Mouse (Mus musculus) stomach, embryonic 14.5 days (tissue): Measurements from ENCODE around the gene Tmtc4. TPM values are rescaled to one million over a fixed set of nuclear protein-coding genes. Genes with fewer than 3 reads are reported as not detected.

Experiments used
- ATAC-seq: fragments of 200-750 bp; cut with Nextera tagmentation; 2 replicates; pipeline ENCODE4 v1.8.0; 2017; ENCODE audit warnings: low read depth, moderate TSS enrichment; ENCODE audit not compliant: insufficient number of reproducible peaks, insufficient read depth, low FRiP score
- H3K27ac ChIP-seq: fragments of 300-500 bp; sonication (generic); 2 replicates; pipeline ENCODE4 v1.5.1; 2014; ENCODE audit warnings: mild to moderate bottlenecking, low read length, moderate library complexity, mixed read lengths
- H3K27me3 ChIP-seq: fragments of 300-500 bp; sonication (generic); 2 replicates; pipeline ENCODE4 v1.6.1; 2014; ENCODE audit warnings: low read length, control low read depth, mixed read lengths; ENCODE audit not compliant: control insufficient read depth, insufficient read depth
- H3K36me3 ChIP-seq: fragments of 300-500 bp; sonication (generic); 2 replicates; pipeline ENCODE4 v1.6.1; 2014; ENCODE audit warnings: mild to moderate bottlenecking, control low read depth, low read length, moderate library complexity, mixed read lengths; ENCODE audit not compliant: control insufficient read depth, insufficient read depth
- H3K4me1 ChIP-seq: fragments of 300-500 bp; sonication (generic); 2 replicates; pipeline ENCODE4 v1.6.1; 2014; ENCODE audit warnings: low read length, control low read depth, mixed read lengths; ENCODE audit not compliant: control insufficient read depth, insufficient read depth
- H3K4me2 ChIP-seq: fragments of 300-500 bp; sonication (generic); replicated peaks from 2 replicates; pipeline ENCODE4 v1.6.1; 2014; ENCODE audit warnings: low read depth, low read length, control low read depth
- H3K4me3 ChIP-seq: fragments of 300-500 bp; sonication (generic); 2 replicates; pipeline ENCODE4 v1.5.1; 2014; ENCODE audit warnings: low read depth, low read length, control low read depth
- H3K9ac ChIP-seq: fragments of 300-500 bp; sonication (generic); replicated peaks from 2 replicates; pipeline ENCODE4 v1.6.1; 2014; ENCODE audit warnings: low read depth, mild to moderate bottlenecking, control low read depth, low read length, moderate library complexity, mixed read lengths
- H3K9me3 ChIP-seq: fragments of 300-500 bp; sonication (generic); 2 replicates; pipeline ENCODE4 v1.6.1; 2016; ENCODE audit warnings: low read depth, low read length, control low read depth; ENCODE audit not compliant: control insufficient read depth
- WGBS: fragments of 180-500 bp; shearing (Covaris S2); extraction: QIAGEN DNeasy Blood & Tissue Kit; methylation state at CpG from one replicate; pipeline ENCODE4 v1.1.7; 2014; 5-methylcytosine and 5-hydroxymethylcytosine counted together
- polyA plus RNA-seq: library from polyadenylated mRNA; unstranded; fragments of >200 nt; fragmentation: Nextera tagmentation; extraction: Ambion mirVana; gene quantifications from 2 replicates; pipeline ENCODE4 v1.2.1, GENCODE M21; 2014

The Tmtc4 gene
- polyA plus RNA-seq, 1 experiment from 2014 or later, result 28.6 TPM

GRCm38 (mm10) chr14:122953331-122953730 lies 30.5 kb downstream of the Tmtc4 start:
- 15% methylated on average over 1 of the region's 1 CpGs for WGBS

GRCm38 (mm10) chr14:122952556-122952955 lies 31.3 kb downstream of the Tmtc4 start:
- no peak overlapping the region for H3K4me3 ChIP-seq
- no peaks in the 10 kb centered on the region for H3K9me3 ChIP-seq
- H3K36me3 ChIP-seq, result peaks cover 2% of the 10 kb centered on the region; the same call in 1 of the 2 replicates
- no peaks in the 10 kb centered on the region for H3K4me1 ChIP-seq
- H3K4me2 ChIP-seq, result no peak overlapping the region
- no peak overlapping the region for H3K27ac ChIP-seq
- 93% methylated on average over 1 of the region's 1 CpGs for WGBS
- H3K27me3 ChIP-seq, result no peaks in the 10 kb centered on the region
- H3K9ac ChIP-seq, result no peak overlapping the region
- no peak for ATAC-seq

More at GRCm38 (mm10) chr14:122953331-122953730, 30.5 kb downstream of the Tmtc4 start:
- Histone ChIP-seq H3K9me3 (no peaks in the 10 kb centered on the region), H3K4me2 (no peak overlapping the region), H3K27me3 (no peaks in the 10 kb centered on the region), H3K36me3 (no peaks in the 10 kb centered on the region), H3K4me3 (no peak overlapping the region), H3K9ac (no peak overlapping the region), H3K4me1 (no peaks in the 10 kb centered on the region), H3K27ac (no peak overlapping the region)
- peak; percentile 42; the same call in 1 of the 2 replicates for ATAC-seq

GRCm38 (mm10) chr14:122951676-122952445 lies 32.0 kb downstream of the Tmtc4 start:
- Histone ChIP-seq H3K27ac (no peak overlapping the region), H3K36me3 (peaks cover 4% of the 10 kb centered on the region; the same call in 1 of the 2 replicates), H3K27me3 (no peaks in the 10 kb centered on the region), H3K9me3 (no peaks in the 10 kb centered on the region), H3K4me3 (no peak overlapping the region), H3K4me1 (no peaks in the 10 kb centered on the region), H3K9ac (no peak overlapping the region), H3K4me2 (no peak overlapping the region)
- ATAC-seq, result no peak
- WGBS, result 83% methylated on average over 6 of the region's 6 CpGs

GRCm38 (mm10) chr14:122950915-122951314 lies 32.9 kb downstream of the Tmtc4 start:
- no peaks in the 10 kb centered on the region for H3K4me1 ChIP-seq
- H3K9ac ChIP-seq, result no peak overlapping the region
- WGBS, result 87% methylated on average over 1 of the region's 1 CpGs
- H3K27me3 ChIP-seq, result no peaks in the 10 kb centered on the region
- no peak overlapping the region for H3K27ac ChIP-seq
- no peak overlapping the region for H3K4me2 ChIP-seq
- H3K9me3 ChIP-seq, result no peaks in the 10 kb centered on the region
- H3K36me3 ChIP-seq, result peaks cover 4% of the 10 kb centered on the region; the same call in 1 of the 2 replicates
- ATAC-seq, result no peak
- H3K4me3 ChIP-seq, result no peak overlapping the region

GRCm38 (mm10) chr14:122943475-122943853 lies 40.4 kb downstream of the Tmtc4 start:
- peaks cover 18% of the 10 kb centered on the region for H3K36me3 ChIP-seq
- H3K4me1 ChIP-seq, result no peaks in the 10 kb centered on the region
- no peak overlapping the region for H3K4me3 ChIP-seq
- no peak for ATAC-seq
- H3K4me2 ChIP-seq, result no peak overlapping the region
- no peaks in the 10 kb centered on the region for H3K27me3 ChIP-seq
- WGBS, result 94% methylated on average over 3 of the region's 3 CpGs
- H3K9ac ChIP-seq, result no peak overlapping the region
- H3K9me3 ChIP-seq, result no peaks in the 10 kb centered on the region
- no peak overlapping the region for H3K27ac ChIP-seq

GRCm38 (mm10) chr14:122942757-122943474 lies 40.9 kb downstream of the Tmtc4 start:
- no peak overlapping the region for H3K4me3 ChIP-seq
- H3K4me2 ChIP-seq, result no peak overlapping the region
- H3K36me3 ChIP-seq, result peaks cover 18% of the 10 kb centered on the region
- H3K9me3 ChIP-seq, result no peaks in the 10 kb centered on the region
- H3K27ac ChIP-seq, result no peak overlapping the region
- no peak overlapping the region for H3K9ac ChIP-seq
- no peaks in the 10 kb centered on the region for H3K27me3 ChIP-seq
- H3K4me1 ChIP-seq, result no peaks in the 10 kb centered on the region
- no peak for ATAC-seq
- WGBS, result 70% methylated on average over 4 of the region's 4 CpGs

GRCm38 (mm10) chr14:122936460-122936859 lies 47.4 kb downstream of the Tmtc4 start:
- H3K9me3 ChIP-seq, result no peaks in the 10 kb centered on the region
- H3K27ac ChIP-seq, result no peak overlapping the region
- peaks cover 11% of the 10 kb centered on the region for H3K36me3 ChIP-seq
- no peak overlapping the region for H3K4me2 ChIP-seq
- no peaks in the 10 kb centered on the region for H3K4me1 ChIP-seq
- 91% methylated on average over 1 of the region's 1 CpGs for WGBS
- no peak overlapping the region for H3K4me3 ChIP-seq
- no peak for ATAC-seq
- H3K27me3 ChIP-seq, result no peaks in the 10 kb centered on the region
- H3K9ac ChIP-seq, result no peak overlapping the region

GRCm38 (mm10) chr14:122920011-122920410 lies 63.8 kb downstream of the Tmtc4 start:
- no peak overlapping the region for H3K9ac ChIP-seq
- no peaks in the 10 kb centered on the region for H3K4me1 ChIP-seq
- no peak overlapping the region for H3K4me2 ChIP-seq
- H3K4me3 ChIP-seq, result no peak overlapping the region
- 66% methylated on average over 5 of the region's 5 CpGs for WGBS
- no peak overlapping the region for H3K27ac ChIP-seq
- no peaks in the 10 kb centered on the region for H3K9me3 ChIP-seq
- H3K27me3 ChIP-seq, result no peaks in the 10 kb centered on the region
- ATAC-seq, result no peak
- no peaks in the 10 kb centered on the region for H3K36me3 ChIP-seq
